Mouse (Mus musculus): ENCODE measurements around the gene Tmem259. TPM values are rescaled to one million over a fixed set of nuclear protein-coding genes. Genes with fewer than 3 reads are reported as not detected.
"Not testable (repeated sequence)": the region's sequence is repeated elsewhere in the genome, so short reads cannot be mapped to it uniquely, and the experiment has no call there.

The Tmem259 gene
- total RNA-seq, 2 experiments from 2014 or later, result 76.2 to 84.5 TPM

- intact Hi-C loops (cut with DNase I; ENCODE audit: low total_unique reads), result no loop called here
- DNase-seq, result no peak
Measured at GRCm38 (mm10) chr10:79972831-79973230, 11.3 kb downstream of the Tmem259 start.

- no peak for DNase-seq
- intact Hi-C loops (cut with DNase I; ENCODE audit: low total_unique reads), result no loop called here
Measured at GRCm38 (mm10) chr10:79971183-79971497, 13.0 kb downstream of the Tmem259 start.

- intact Hi-C loops (cut with DNase I; ENCODE audit: low total_unique reads), result no loop called here
- DNase-seq, result no peak
Measured at GRCm38 (mm10) chr10:79970415-79971182, 13.5 kb downstream of the Tmem259 start, which contains the start of gene Grin3b. Gene Grin3b (plus strand): TSS chr10:79970715.

GRCm38 (mm10) chr10:79969124-79969568 lies 15.0 kb downstream of the Tmem259 start:
- intact Hi-C loops (cut with DNase I; ENCODE audit: low total_unique reads), result no loop called here
- no peak for DNase-seq

- no peak for DNase-seq
- intact Hi-C loops (cut with DNase I; ENCODE audit: low total_unique reads), result no loop called here
Measured at GRCm38 (mm10) chr10:79968181-79968580, 15.9 kb downstream of the Tmem259 start.

- intact Hi-C loops (cut with DNase I; ENCODE audit: low total_unique reads), result no loop called here
- no peak for DNase-seq
Measured at GRCm38 (mm10) chr10:79966886-79967400, 17.2 kb downstream of the Tmem259 start.

- DNase-seq, result no peak
- intact Hi-C loops (cut with DNase I; ENCODE audit: low total_unique reads), result no loop called here
Measured at GRCm38 (mm10) chr10:79965325-79965724, 18.8 kb downstream of the Tmem259 start.

GRCm38 (mm10) chr10:79964727-79965126 lies 19.4 kb downstream of the Tmem259 start:
- intact Hi-C loops (cut with DNase I; ENCODE audit: low total_unique reads), result no loop called here
- DNase-seq, result no peak

- DNase-seq, result no peak
- intact Hi-C loops (cut with DNase I; ENCODE audit: low total_unique reads), result no loop called here
Measured at GRCm38 (mm10) chr10:79960671-79961294, 23.3 kb downstream of the Tmem259 start.

GRCm38 (mm10) chr10:79959847-79960601 lies 24.1 kb downstream of the Tmem259 start, which contains the start of gene Wdr18:
Gene Wdr18 (plus strand): TSS chr10:79960152.
- intact Hi-C loops (cut with DNase I; ENCODE audit: low total_unique reads), result loop anchor here (5.0 to 10.0 kb wide), 2 partner anchors 68 to 125 kb away; partner anchors contain the start of gene Cfd
- peak; percentile 98 for DNase-seq

GRCm38 (mm10) chr10:79959412-79959811 lies 24.7 kb downstream of the Tmem259 start:
- not testable (repeated sequence) for DNase-seq
- intact Hi-C loops (cut with DNase I; ENCODE audit: low total_unique reads), result loop anchor here (5.0 to 10.0 kb wide), 2 partner anchors 67 to 125 kb away; partner anchors contain the start of gene Cfd

GRCm38 (mm10) chr10:79958140-79958816 lies 25.9 kb downstream of the Tmem259 start:
- peak; percentile 81 for DNase-seq
- intact Hi-C loops (cut with DNase I; ENCODE audit: low total_unique reads), result loop anchor here (5.0 to 10.0 kb wide), 2 partner anchors 66 to 123 kb away; partner anchors contain the start of gene Cfd

- no peak for DNase-seq
- intact Hi-C loops (cut with DNase I; ENCODE audit: low total_unique reads), result loop anchor here (2.0 to 10.0 kb wide), 3 partner anchors 32 to 122 kb away; partner anchors contain the start of gene Cfd
Measured at GRCm38 (mm10) chr10:79956643-79957154, 27.4 kb downstream of the Tmem259 start.

GRCm38 (mm10) chr10:79955691-79956090 lies 28.4 kb downstream of the Tmem259 start:
- intact Hi-C loops (cut with DNase I; ENCODE audit: low total_unique reads), result loop anchor here (2.0 to 10.0 kb wide), 3 partner anchors 31 to 121 kb away; partner anchors contain the start of gene Cfd
- DNase-seq, result no peak

GRCm38 (mm10) chr10:79953946-79954345 lies 30.2 kb downstream of the Tmem259 start:
- intact Hi-C loops (cut with DNase I; ENCODE audit: low total_unique reads), result loop anchor here (10.0 kb wide), 1 partner anchor 119 kb away; no protein-coding TSS in a partner anchor
- DNase-seq, result no peak

- intact Hi-C loops (cut with DNase I; ENCODE audit: low total_unique reads), result loop anchor here (10.0 kb wide), 1 partner anchor 116 kb away; no protein-coding TSS in a partner anchor
Measured at GRCm38 (mm10) chr10:79950661-79951060, 33.5 kb downstream of the Tmem259 start.

GRCm38 (mm10) chr10:79949873-79950272 lies 34.3 kb downstream of the Tmem259 start:
- intact Hi-C loops (cut with DNase I; ENCODE audit: low total_unique reads), result loop anchor here (10.0 kb wide), 1 partner anchor 115 kb away; no protein-coding TSS in a partner anchor
- no peak for DNase-seq

More at GRCm38 (mm10) chr10:79950661-79951060, 33.5 kb downstream of the Tmem259 start:
- DNase-seq, result no peak

GRCm38 (mm10) chr10:79947502-79947901 lies 36.6 kb downstream of the Tmem259 start:
- intact Hi-C loops (cut with DNase I; ENCODE audit: low total_unique reads), result no loop called here
- no peak for DNase-seq
